ENCODE assay signal across 14 mouse cellular contexts in the genomic region with DNA sequence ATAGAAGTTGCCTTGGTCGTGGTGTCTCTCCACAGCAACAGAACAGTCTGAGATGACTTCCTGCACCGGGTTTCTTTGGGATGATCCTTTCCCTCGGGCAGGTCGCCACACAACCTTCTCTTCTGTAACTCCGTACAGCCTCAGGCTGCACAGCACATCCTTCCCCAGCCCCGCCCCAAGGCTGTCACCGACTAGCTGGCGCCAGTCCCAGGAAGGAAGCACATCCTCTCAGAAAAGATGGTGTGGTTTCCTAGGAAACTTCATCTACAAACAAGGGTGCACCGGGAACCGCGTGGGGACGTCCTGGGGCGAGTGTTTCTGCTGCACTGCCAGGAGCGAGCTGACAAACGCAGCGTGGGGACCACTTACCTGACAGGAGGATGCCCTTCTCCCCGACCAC. TPM values are rescaled to one million over a fixed set of nuclear protein-coding genes. Genes with fewer than 3 reads are reported as not detected.
DNase-seq lines count a peak whose midpoint lies in the region; TF ChIP-seq lines count a peak whose summit lies in the region.
"Had no signal": no experiment of that assay in that cellular context is flagged by ENCODE, and none has a peak within 500 bp of the region (broad histone marks: within the 10 kb centered on the region; RNA-seq: fewer than 3 reads in every experiment).

No protein-coding gene starts in this region.

- no peak overlapping the region for H3K4me3 ChIP-seq in heart, embryonic 10.5 days
- no peak overlapping the region for H3K4me3 ChIP-seq in left cerebral cortex, adult 2 months
- H3K4me3 ChIP-seq: hindbrain, embryonic 12.5 days had no signal

- H3K9me3 ChIP-seq in heart, embryonic 10.5 days = no peaks in the 10 kb centered on the region
- H3K9me3 ChIP-seq: hindbrain, embryonic 12.5 days had no signal

- no peak for TF ChIP-seq CTCF in left cerebral cortex, adult 2 months (IDR thresholded peaks at IDR 0.05)

- no peaks in the 10 kb centered on the region for H3K4me1 ChIP-seq in heart, embryonic 10.5 days
- H3K4me1 ChIP-seq: hindbrain, embryonic 12.5 days had no signal

- no peaks in the 10 kb centered on the region for H3K27me3 ChIP-seq in heart, embryonic 10.5 days (ENCODE audit: insufficient read depth, poor library complexity, severe bottlenecking)
- H3K27me3 ChIP-seq: hindbrain, embryonic 12.5 days had no signal

- intact Hi-C loops in left cerebral cortex, adult 2 months (cut with DNase I) = no loop called here
- intact Hi-C loops in left cerebral cortex, postnatal 14 days (cut with DNase I) = no loop called here

- no peak overlapping the region for H3K27ac ChIP-seq in heart, embryonic 10.5 days
- H3K27ac ChIP-seq in left cerebral cortex, adult 2 months = no peak overlapping the region
- H3K27ac ChIP-seq: hindbrain, embryonic 12.5 days had no signal

- DNase-seq in heart, adult 18-20 months = peak; percentile 18 to 52
- no peak for DNase-seq in heart, embryonic 10.5 days (ENCODE audit: low spot score)
- peak; percentile 15 to 43 for DNase-seq in left cerebral cortex, adult 2 months (ENCODE audit: extremely low spot score in 1 of 2, low spot score in 2 of 2)
- DNase-seq in left cerebral cortex, adult 11 months (ENCODE audit: low spot score) = no peak
- DNase-seq in left cerebral cortex, postnatal 14 days (ENCODE audit: low spot score in 2 of 2) = peak; percentile 21 to 37
- DNase-seq in telencephalon, adult 2 months (ENCODE audit: low read depth, low spot score) = peak; percentile 32
- DNase-seq in adrenal gland, adult 2 months = no peak
- no peak for DNase-seq in cerebellum, postnatal 25 days
- DNase-seq: cerebellum, adult 9-10 months; gastrocnemius, postnatal 10 days; kidney, adult 8-10 months; liver; lung, embryonic 14.5 days had no signal

- H3K36me3 ChIP-seq in heart, embryonic 10.5 days = peaks cover 85% of the 10 kb centered on the region

- 78% methylated on average over 17 of the region's 17 CpGs for WGBS in heart, embryonic 10.5 days

RNA-seq across cellular contexts. Expression of a gene that starts 9.1 kb away (rescaled TPM):
- total RNA-seq in heart, adult 18-20 months (2021) = 10 to 100 TPM; 10.9 to 11.0 TPM
- 34.1 and 37.8 TPM in 2 replicates for polyA plus RNA-seq in heart, embryonic 10.5 days (2016; fragmentation: Nextera tagmentation; extraction: Ambion mirVana)
- 10 to 100 TPM; 22.6 to 25.6 TPM for total RNA-seq in left cerebral cortex, adult 2 months (2021)
- total RNA-seq in left cerebral cortex, postnatal 14 days (2021) = 10 to 100 TPM; 18.3 to 22.8 TPM
- total RNA-seq in adrenal gland, adult 2 months (2021) = 10 to 100 TPM; 15.5 to 21.0 TPM
- 6.2 and 9.5 TPM in 2 replicates for polyA plus RNA-seq in adrenal gland, adult 2 months (2012; rRNA removed)

RNA-seq across cellular contexts. Expression of a gene that starts 24.8 kb away (rescaled TPM):
- 10 to 100 TPM; 43.3 to 52.1 TPM for total RNA-seq in heart, adult 18-20 months (2021)
- polyA plus RNA-seq in heart, embryonic 10.5 days (2016; fragmentation: Nextera tagmentation; extraction: Ambion mirVana) = 41.6 and 47.7 TPM in 2 replicates
- total RNA-seq in left cerebral cortex, adult 2 months (2021) = 10 to 100 TPM; 16.3 to 16.5 TPM
- total RNA-seq in left cerebral cortex, postnatal 14 days (2021) = 10 to 100 TPM; 14.0 to 15.9 TPM
- 10 to 100 TPM in 1 of 2 experiments, 1 to 10 TPM in 1; 9.3 to 15.7 TPM for total RNA-seq in adrenal gland, adult 2 months (2021)
- polyA plus RNA-seq in adrenal gland, adult 2 months (2012; rRNA removed) = 14.7 and 16.7 TPM in 2 replicates

Comparison
In these comparisons a context has a peak if more than half of its experiments do, and no peak if none do; other contexts are left out.
1. DNase-seq: peak in heart, adult 18-20 months (2 of 2), left cerebral cortex, adult 2 months (2 of 2), left cerebral cortex, postnatal 14 days (2 of 2) and telencephalon, adult 2 months (single experiment); none in heart, embryonic 10.5 days (single experiment), left cerebral cortex, adult 11 months (single experiment), adrenal gland, adult 2 months (single experiment) and cerebellum, postnatal 25 days (0 of 2).